Comparison of ENCODE assay signal across 8 mouse cellular contexts in the genomic region with DNA sequence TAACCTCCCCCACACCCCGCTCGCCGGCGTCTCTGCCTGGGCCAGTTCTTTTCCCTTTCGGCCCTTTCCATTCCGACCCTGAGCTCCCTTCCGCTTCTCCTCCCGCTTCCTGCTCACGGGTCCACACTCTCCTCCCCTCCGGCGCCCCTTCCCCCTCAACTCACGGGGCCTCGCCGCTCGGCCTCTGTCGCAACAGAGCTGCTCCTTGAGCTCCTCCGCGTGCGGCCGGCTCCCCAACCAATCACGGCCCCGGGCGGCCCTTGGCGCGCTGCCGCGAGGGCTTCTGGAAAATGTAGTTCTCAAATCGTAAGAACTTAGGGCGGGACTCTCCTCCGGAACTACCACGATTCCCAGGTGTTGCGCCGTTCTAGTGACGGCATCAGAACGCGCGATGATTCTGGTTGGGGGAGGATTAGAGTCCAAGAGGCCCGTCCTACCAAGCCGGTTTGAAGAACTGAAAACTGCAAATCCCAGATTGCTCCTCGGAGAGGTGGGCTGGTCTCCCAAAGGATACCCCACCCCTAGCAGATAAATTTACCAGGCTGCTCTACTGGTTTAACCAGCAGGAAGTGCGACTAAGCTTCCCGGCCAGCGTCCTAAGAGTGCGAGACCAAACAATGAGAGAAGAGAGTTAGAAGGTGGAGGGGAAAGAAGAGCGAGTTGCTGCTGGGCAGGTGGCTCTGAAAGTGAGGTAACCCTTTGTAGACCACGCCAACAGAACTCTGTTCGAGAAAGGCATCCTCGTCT. TPM values are rescaled to one million over a fixed set of nuclear protein-coding genes. Genes with fewer than 3 reads are reported as not detected.
DNase-seq lines count a peak whose midpoint lies in the region; ATAC-seq lines count a peak whose summit lies in the region.

A gene (minus strand): TSS at position 285 of the 747 bp plus-strand sequence.

- H3K36me3 ChIP-seq in hindbrain, embryonic 16.5 days (ENCODE audit: control insufficient read depth, insufficient read depth, low read length), result peaks cover 15% of the 10 kb centered on the region
- peaks cover 21% of the 10 kb centered on the region; the same call in 1 of the 2 replicates for H3K36me3 ChIP-seq in macrophage (ENCODE audit: inconsistent target)

- DNase-seq in WW6 (ENCODE audit: low read depth, low spot score), result peak; percentile 100
- peak; percentile 99 to 100 for DNase-seq in cerebellum, postnatal 4 days (ENCODE audit: low spot score in 2 of 2)
- DNase-seq in gastrocnemius, adult 18-20 months (ENCODE audit: low spot score), result peak; percentile 100
- DNase-seq in left cerebral cortex, adult 18-20 months (ENCODE audit: low spot score in 2 of 2), result peak; percentile 100
- DNase-seq in right cerebral cortex, adult 18-20 months, result peak; percentile 100
- DNase-seq in urinary bladder, postnatal 10 days (ENCODE audit: low spot score), result peak; percentile 100

- H3K4me2 ChIP-seq in hindbrain, embryonic 16.5 days (ENCODE audit: low read length), result peak within 1 kb of the TSS; percentile 96

- peak within 1 kb of the TSS; percentile 74 for H3K27ac ChIP-seq in hindbrain, embryonic 16.5 days (ENCODE audit: low read depth, low read length)
- H3K27ac ChIP-seq in macrophage, result peak within 1 kb of the TSS; percentile 75

- no peaks in the 10 kb centered on the region for H3K27me3 ChIP-seq in hindbrain, embryonic 16.5 days (replicated peaks; ENCODE audit: control insufficient read depth, insufficient read depth, low read length)

- peak within 1 kb of the TSS; percentile 65 for H3K9ac ChIP-seq in hindbrain, embryonic 16.5 days (ENCODE audit: low read depth, low read length)

- no peaks in the 10 kb centered on the region for H3K9me3 ChIP-seq in hindbrain, embryonic 16.5 days (ENCODE audit: control insufficient read depth, low read length)

- H3K79me2 ChIP-seq in macrophage (ENCODE audit: inconsistent target), result peaks cover 14% of the 10 kb centered on the region; the same call in 1 of the 2 replicates

- peak; percentile 97 for ATAC-seq in hindbrain, embryonic 16.5 days

- under 1% methylated on average over 48 of the region's 48 CpGs for WGBS in hindbrain, embryonic 16.5 days
- under 1% methylated on average over 48 of the region's 48 CpGs for WGBS in macrophage (ENCODE audit: missing documents)

- peaks cover 12% of the 10 kb centered on the region for H3K4me1 ChIP-seq in hindbrain, embryonic 16.5 days (ENCODE audit: control insufficient read depth, insufficient read depth, low read depth, low read length)

- H3K4me3 ChIP-seq in hindbrain, embryonic 16.5 days (ENCODE audit: low read length), result peak within 1 kb of the TSS; percentile 65
- H3K4me3 ChIP-seq in macrophage (ENCODE audit: inconsistent target), result peak within 1 kb of the TSS; percentile 67

RNA-seq across cellular contexts. Expression of the gene that starts here (rescaled TPM):
- 100 to 1,000 TPM; 108 to 112 TPM for total RNA-seq in gastrocnemius, adult 18-20 months (2021)
- polyA plus RNA-seq in hindbrain, embryonic 16.5 days (2015; fragmentation: Nextera tagmentation; extraction: Ambion mirVana), result 80.9 and 84.8 TPM in 2 replicates
- total RNA-seq in left cerebral cortex, adult 18-20 months (2021), result 10 to 100 TPM; 89.7 to 90.5 TPM
- total RNA-seq in macrophage (2018; cell fraction: chromatin; rRNA removed), result 10 to 100 TPM in 20 of 26 experiments, 1 to 10 TPM in 6; 5.4 to 31.4 (median 21.3) TPM
- total RNA-seq in macrophage (2018; cell fraction: cytosol; rRNA removed), result 10 to 100 TPM; 30.8 to 50.9 (median 42.0) TPM
- 10 to 100 TPM; 12.6 to 49.5 (median 26.4) TPM for total RNA-seq in macrophage (2018; cell fraction: nucleus; rRNA removed)
- 38.9 to 54.7 TPM (median 41.4 TPM) in 3 replicates for polyA plus RNA-seq in macrophage (2018)

Comparison
In these comparisons a context has a peak if more than half of its experiments do, and no peak if none do; other contexts are left out.
1. Peak in every context shown above with its lines: DNase-seq, ATAC-seq, H3K4me3 ChIP-seq and H3K27ac ChIP-seq.